Mouse (Mus musculus): ENCODE data around the gene Scfd2. TPM values are rescaled to one million over a fixed set of nuclear protein-coding genes. Genes with fewer than 3 reads are reported as not detected.

The Scfd2 gene
- polyA plus RNA-seq, 1 experiment from 2014 or later = 20.6 TPM

DNA sequence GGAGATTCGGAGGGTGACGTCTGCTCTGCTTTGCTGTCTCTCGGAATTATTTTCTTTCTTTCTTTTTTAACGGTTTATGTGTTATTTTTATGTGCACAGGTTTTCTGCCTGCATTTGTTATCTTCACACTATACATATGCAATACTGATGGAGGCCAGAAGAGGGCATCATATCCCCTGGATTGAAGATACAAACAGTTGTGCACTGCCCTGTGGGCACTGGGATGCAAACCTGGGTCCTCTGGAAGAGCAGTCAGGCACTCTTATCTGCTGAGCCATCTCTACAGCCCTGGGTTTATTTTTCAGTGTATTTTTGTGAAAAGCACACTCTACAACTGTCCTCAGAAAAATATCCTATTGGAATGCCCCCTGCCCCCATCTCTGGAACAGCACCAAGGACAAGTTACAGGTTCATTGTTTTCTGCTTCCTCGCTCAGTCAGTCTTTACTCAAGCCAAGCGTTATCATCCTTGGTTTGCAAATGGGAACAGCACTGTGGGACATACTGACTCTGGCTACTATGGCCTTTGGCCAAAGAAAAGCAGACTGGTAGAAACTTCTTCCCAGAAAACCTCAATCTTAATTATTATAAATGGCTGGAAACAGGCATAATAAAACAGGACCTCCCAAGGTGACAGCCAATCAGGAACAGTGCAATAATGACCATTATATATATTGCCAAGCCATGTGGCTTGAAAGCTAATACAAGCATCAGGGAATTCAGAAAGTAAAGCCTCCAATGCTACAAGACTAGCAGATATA is 75.9 kb downstream of the Scfd2 start:
- Histone ChIP-seq H3K27me3 (replicated peaks) (no peaks in the 10 kb centered on the region), H3K9ac (replicated peaks) (no peak overlapping the region), H3K27ac (replicated peaks) (no peak overlapping the region), H3K4me1 (no peaks in the 10 kb centered on the region), H3K9me3 (replicated peaks) (no peaks in the 10 kb centered on the region), H3K4me2 (no peak overlapping the region), H3K4me3 (replicated peaks) (no peak overlapping the region), H3K36me3 (no peaks in the 10 kb centered on the region)
- no peak for ATAC-seq (ENCODE audit: low FRiP score)
- WGBS = 85% methylated on average over 6 of the region's 6 CpGs

DNA sequence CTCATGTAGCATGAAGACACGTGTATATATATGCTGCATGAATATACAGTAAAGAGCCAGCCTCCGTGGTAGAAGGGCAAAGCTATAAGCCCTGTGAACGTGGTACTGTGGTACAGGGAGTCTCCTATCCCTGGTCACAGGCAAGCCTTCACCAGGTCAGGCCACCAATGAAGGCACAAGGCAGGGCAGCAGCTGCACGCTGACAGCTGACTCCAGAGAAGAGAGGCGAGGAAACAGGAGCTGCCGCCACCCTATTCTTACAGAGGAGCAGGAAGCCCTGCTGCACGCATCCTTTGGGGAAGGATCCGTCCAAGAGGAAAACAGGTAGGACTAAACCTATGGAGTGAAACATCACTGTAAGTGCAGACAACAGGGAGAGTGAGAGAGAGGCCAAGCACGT is 76.5 kb downstream of the Scfd2 start:
- H3K4me2 ChIP-seq = no peak overlapping the region
- H3K9ac ChIP-seq (replicated peaks) = no peak overlapping the region
- no peaks in the 10 kb centered on the region for H3K9me3 ChIP-seq (replicated peaks)
- no peak for ATAC-seq (ENCODE audit: low FRiP score)
- H3K4me3 ChIP-seq (replicated peaks) = no peak overlapping the region
- H3K27ac ChIP-seq (replicated peaks) = no peak overlapping the region
- no peaks in the 10 kb centered on the region for H3K4me1 ChIP-seq
- 90% methylated on average over 9 of the region's 9 CpGs for WGBS
- H3K27me3 ChIP-seq (replicated peaks) = no peaks in the 10 kb centered on the region
- no peaks in the 10 kb centered on the region for H3K36me3 ChIP-seq

DNA sequence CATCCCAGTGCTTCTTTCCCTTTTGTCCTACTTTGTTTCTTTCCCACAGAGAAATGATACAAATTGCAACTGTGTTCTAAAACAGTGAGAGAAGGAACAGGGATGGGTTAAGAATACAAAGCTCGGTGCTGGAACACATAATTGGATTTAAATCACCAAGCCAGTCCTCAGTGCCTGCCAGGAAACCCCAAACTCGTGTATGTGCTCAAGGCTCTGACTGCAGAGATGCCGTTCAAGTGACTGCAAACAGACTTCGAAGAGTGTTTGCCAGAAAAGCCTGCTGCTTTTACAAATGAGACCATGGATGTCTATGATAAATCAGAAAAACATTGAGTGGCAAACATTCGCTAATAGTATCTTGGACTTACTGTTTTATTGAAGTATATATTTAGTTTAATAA is 80.6 kb downstream of the Scfd2 start:
- Histone ChIP-seq H3K27ac (replicated peaks) (no peak overlapping the region), H3K36me3 (no peaks in the 10 kb centered on the region), H3K27me3 (replicated peaks) (no peaks in the 10 kb centered on the region), H3K9me3 (replicated peaks) (no peaks in the 10 kb centered on the region), H3K9ac (replicated peaks) (no peak overlapping the region), H3K4me2 (no peak overlapping the region), H3K4me1 (no peaks in the 10 kb centered on the region), H3K4me3 (replicated peaks) (no peak overlapping the region)
- no peak for ATAC-seq (ENCODE audit: low FRiP score)
- WGBS = 62% methylated on average over 5 of the region's 5 CpGs

DNA sequence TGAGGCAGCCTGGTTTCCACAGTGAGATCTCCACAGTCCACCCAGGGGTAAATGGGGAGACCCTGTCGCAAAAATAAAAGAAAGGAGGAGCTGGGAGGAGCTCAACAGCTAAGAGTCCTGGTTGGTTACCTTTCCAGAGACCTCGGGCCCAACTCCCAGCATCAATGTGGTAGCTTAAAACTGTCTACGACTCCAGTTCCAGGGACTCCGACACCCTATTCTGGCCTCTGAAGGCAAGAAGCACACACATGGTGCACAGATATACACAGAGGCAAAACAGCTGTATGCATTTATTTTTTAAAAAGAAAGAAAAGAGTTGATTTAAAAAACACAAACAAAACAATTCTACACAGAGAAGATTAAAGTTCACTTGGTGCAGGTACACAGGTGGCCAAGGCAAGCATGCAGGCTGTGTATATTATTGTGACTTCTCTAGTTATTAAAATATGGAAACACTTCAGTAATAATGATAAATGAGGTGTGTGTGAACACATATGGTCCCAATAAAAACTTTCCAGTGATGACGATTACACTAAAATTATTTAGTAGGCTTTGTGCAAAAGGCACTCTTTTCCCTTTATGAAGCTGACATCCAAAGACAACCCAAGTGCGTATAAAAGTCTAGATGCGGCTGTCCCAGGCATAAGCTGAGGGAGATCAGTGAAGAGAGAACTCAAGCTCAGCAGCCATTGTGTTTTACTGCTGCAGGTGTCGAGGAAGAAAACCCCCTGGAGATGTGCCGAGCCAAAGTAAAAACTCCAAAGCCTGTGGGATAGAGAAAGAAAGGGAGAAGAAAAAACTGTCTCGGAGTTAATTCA is 83.8 kb downstream of the Scfd2 start:
- H3K36me3 ChIP-seq = no peaks in the 10 kb centered on the region
- no peak overlapping the region for H3K9ac ChIP-seq (replicated peaks)
- no peaks in the 10 kb centered on the region for H3K27me3 ChIP-seq (replicated peaks)
- no peak for ATAC-seq (ENCODE audit: low FRiP score)
- H3K4me2 ChIP-seq = no peak overlapping the region
- 62% methylated on average over 10 of the region's 10 CpGs for WGBS
- no peak overlapping the region for H3K27ac ChIP-seq (replicated peaks)
- H3K9me3 ChIP-seq (replicated peaks) = no peaks in the 10 kb centered on the region
- H3K4me1 ChIP-seq = no peaks in the 10 kb centered on the region
- H3K4me3 ChIP-seq (replicated peaks) = no peak overlapping the region

DNA sequence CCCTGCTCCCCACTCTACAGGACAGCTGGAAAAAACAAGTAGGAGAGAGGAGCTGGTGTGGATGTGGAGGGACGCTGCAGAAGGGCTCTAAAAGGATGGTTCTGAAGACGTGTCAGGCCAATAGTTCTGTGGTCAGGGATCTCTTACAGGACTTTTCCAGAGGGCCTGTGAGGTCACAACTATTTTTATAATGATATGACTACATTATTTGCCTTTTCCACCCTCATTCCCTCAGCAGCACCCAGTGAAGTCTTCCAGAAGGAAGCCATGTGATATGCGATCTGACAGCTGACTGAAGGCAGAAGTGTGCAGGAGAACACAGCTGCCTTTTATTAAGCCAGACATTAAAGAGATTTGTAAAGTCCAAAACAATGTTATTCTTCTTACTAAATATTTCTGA is 85.7 kb downstream of the Scfd2 start:
- no peak for ATAC-seq (ENCODE audit: low FRiP score)
- H3K9me3 ChIP-seq (replicated peaks) = no peaks in the 10 kb centered on the region

DNA sequence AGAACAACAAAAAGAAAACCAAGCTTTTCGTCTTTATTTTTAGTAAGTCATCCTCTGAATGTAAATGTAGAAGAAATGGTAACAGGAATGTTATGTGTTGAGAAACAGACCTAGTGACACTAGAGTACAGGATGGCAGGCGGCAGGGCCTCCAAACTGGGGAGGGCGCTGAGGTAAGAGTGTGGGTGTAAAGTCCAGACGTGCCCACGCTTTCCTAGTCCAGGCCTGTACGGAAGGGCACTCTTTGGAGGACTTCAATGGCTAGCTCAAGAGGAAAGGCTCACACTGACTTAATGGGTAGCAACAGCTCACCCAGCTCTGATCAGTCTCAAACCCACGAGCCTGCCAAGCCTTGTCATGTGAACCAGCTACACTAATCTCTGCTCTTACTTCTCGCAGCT is 93.2 kb downstream of the Scfd2 start:
- Histone ChIP-seq H3K4me1 (peaks cover 3% of the 10 kb centered on the region), H3K4me2 (no peak overlapping the region), H3K27me3 (replicated peaks) (no peaks in the 10 kb centered on the region; the same call in 1 of the 2 replicates), H3K9ac (replicated peaks) (no peak overlapping the region), H3K9me3 (replicated peaks) (no peaks in the 10 kb centered on the region), H3K27ac (replicated peaks) (no peak overlapping the region), H3K36me3 (no peaks in the 10 kb centered on the region), H3K4me3 (replicated peaks) (no peak overlapping the region)
- ATAC-seq (ENCODE audit: low FRiP score) = no peak
- 91% methylated on average over 8 of the region's 8 CpGs for WGBS

More for the DNA sequence above, 85.7 kb downstream of the Scfd2 start:
- no peak overlapping the region for H3K4me2 ChIP-seq
- no peaks in the 10 kb centered on the region for H3K36me3 ChIP-seq
- 84% methylated on average over 3 of the region's 3 CpGs for whole genome bisulfite sequencing
- no peak overlapping the region for H3K27ac ChIP-seq (replicated peaks)
- H3K4me3 ChIP-seq (replicated peaks) = no peak overlapping the region
- no peak overlapping the region for H3K9ac ChIP-seq (replicated peaks)
- no peaks in the 10 kb centered on the region for H3K4me1 ChIP-seq
- H3K27me3 ChIP-seq (replicated peaks) = no peaks in the 10 kb centered on the region

DNA sequence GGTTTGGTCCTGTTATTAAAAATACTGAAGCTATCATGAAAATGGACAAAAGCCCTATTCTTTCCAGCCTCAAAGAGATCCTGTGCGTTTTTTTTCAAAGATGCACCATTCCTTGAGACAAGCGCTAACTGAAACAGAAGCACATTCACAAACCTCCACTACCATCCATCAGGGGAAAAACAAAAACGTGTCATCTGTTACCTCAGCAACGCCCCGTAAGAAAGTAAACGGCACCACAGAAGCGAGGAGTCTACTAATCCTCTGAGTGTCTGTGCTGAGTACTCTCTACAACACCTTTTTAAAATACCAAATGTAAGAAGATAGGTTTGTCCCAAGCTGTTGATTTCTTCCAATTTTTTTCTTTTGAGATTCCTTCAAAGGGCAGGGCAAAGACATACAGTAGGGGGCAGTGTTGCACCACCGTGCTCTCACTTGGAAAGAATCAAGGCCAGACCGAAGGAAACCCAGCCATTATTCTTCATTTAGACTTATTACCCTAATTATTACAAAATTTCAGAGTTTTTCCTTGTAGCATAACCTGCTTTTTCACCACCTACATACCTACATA is 97.9 kb downstream of the Scfd2 start:
- H3K36me3 ChIP-seq = no peaks in the 10 kb centered on the region
- peaks cover 9% of the 10 kb centered on the region for H3K4me1 ChIP-seq
- no peak overlapping the region for H3K27ac ChIP-seq (replicated peaks)
- H3K27me3 ChIP-seq (replicated peaks) = peaks cover 13% of the 10 kb centered on the region
- H3K4me3 ChIP-seq (replicated peaks) = no peak overlapping the region
- H3K9me3 ChIP-seq (replicated peaks) = no peaks in the 10 kb centered on the region
- H3K9ac ChIP-seq (replicated peaks) = no peak overlapping the region
- peak overlapping the region; percentile 46 for H3K4me2 ChIP-seq
- no peak for ATAC-seq (ENCODE audit: low FRiP score)
- WGBS = 7% methylated on average over 9 of the region's 9 CpGs

DNA sequence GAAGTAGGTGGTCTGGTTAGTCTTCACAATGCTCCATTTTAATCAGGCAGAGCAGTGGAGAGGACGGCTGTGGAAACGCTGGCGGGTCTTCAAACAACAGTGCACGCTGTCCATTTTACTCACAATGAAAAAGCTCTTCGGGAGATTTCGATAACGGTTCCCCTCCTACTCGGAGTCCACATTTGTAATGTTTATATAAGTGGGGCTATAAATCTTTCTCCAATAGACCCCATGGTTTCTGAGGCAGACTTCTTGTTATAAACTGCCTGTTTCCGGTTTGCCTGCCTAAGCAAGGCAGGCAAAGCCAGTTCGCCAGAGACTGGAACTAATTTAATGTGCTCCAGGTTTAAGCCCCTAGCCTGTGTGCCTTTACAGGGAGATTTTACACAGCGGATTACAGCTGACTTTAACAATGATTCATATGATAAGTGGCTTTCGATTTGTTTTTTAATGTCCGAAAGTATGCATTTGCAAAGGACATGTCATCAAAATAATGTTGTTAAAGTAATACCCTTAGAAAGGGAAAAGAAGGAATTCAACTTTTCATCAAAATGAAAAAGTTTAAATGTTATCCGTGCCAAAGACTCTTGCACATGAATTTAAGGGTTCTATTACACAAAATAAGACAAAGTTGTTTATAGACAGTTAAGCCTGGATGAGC is 98.5 kb downstream of the Scfd2 start:
- WGBS = 11% methylated on average over 14 of the region's 14 CpGs
- no peak; the same call in 1 of the 2 replicates for ATAC-seq (ENCODE audit: low FRiP score)

DNA sequence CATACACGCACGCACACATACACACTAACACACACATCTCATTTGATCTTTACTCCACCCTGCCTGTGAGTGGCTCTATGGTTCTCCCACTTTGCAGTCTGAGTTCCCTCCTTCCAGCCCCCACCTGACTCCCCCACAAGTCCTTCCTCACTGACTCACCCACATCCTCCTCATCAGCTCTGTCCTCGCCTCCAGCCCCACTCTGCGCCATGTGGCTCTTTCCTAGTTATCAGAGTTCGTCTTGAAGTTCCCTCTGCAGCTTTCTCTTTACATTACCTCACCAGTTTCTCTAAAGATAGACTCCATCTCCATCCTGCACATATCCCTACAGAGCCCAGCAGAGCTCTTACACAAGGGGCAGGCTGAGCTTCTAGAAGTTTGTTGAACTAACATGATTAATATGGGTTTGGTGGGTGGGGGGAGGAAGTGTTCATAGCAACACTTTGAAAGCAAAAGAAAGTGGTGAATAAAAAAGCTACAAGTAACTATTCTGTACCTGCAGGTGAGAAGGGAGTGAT is 110.9 kb downstream of the Scfd2 start:
- H3K9ac ChIP-seq (replicated peaks) = no peak overlapping the region
- WGBS = 85% methylated on average over 5 of the region's 5 CpGs
- no peaks in the 10 kb centered on the region for H3K4me1 ChIP-seq
- no peak for ATAC-seq (ENCODE audit: low FRiP score)
- no peaks in the 10 kb centered on the region for H3K36me3 ChIP-seq
- no peak overlapping the region for H3K27ac ChIP-seq (replicated peaks)
- no peaks in the 10 kb centered on the region for H3K27me3 ChIP-seq (replicated peaks)
- H3K4me2 ChIP-seq = no peak overlapping the region
- H3K4me3 ChIP-seq (replicated peaks) = no peak overlapping the region
- no peaks in the 10 kb centered on the region for H3K9me3 ChIP-seq (replicated peaks)

More for the DNA sequence above, 98.5 kb downstream of the Scfd2 start:
- no peaks in the 10 kb centered on the region for H3K9me3 ChIP-seq (replicated peaks)
- H3K36me3 ChIP-seq = no peaks in the 10 kb centered on the region
- H3K27me3 ChIP-seq (replicated peaks) = peaks cover 13% of the 10 kb centered on the region
- H3K4me2 ChIP-seq = peak overlapping the region; percentile 46
- no peak overlapping the region for H3K27ac ChIP-seq (replicated peaks)
- peaks cover 9% of the 10 kb centered on the region for H3K4me1 ChIP-seq
- H3K9ac ChIP-seq (replicated peaks) = no peak overlapping the region
- H3K4me3 ChIP-seq (replicated peaks) = peak overlapping the region; percentile 10; the same call in 1 of the 2 replicates

DNA sequence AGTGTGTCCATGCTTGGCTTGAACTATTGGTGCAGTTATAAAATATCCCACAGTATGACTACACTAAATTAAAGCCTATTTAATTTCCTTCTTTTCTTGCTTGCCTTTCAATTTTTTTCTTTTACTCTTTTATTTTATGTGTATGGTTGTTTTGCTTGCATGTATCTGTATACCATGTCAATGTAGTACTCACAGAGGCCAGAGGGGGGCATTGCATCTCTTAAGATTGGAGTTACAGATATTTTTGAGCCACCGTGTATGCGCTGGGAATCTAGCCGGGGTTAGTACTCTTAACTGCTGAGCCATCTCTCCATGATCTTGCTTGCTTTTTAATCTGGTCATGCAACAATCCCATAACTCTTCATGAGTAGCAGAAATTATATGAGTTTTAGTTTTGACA is 119.0 kb downstream of the Scfd2 start:
- Histone ChIP-seq H3K4me3 (replicated peaks) (no peak overlapping the region), H3K27me3 (replicated peaks) (no peaks in the 10 kb centered on the region), H3K4me1 (no peaks in the 10 kb centered on the region), H3K4me2 (no peak overlapping the region), H3K9me3 (replicated peaks) (no peaks in the 10 kb centered on the region), H3K9ac (replicated peaks) (no peak overlapping the region), H3K27ac (replicated peaks) (no peak overlapping the region), H3K36me3 (no peaks in the 10 kb centered on the region)
- WGBS = 97% methylated on average over 3 of the region's 3 CpGs
- no peak for ATAC-seq (ENCODE audit: low FRiP score)

DNA sequence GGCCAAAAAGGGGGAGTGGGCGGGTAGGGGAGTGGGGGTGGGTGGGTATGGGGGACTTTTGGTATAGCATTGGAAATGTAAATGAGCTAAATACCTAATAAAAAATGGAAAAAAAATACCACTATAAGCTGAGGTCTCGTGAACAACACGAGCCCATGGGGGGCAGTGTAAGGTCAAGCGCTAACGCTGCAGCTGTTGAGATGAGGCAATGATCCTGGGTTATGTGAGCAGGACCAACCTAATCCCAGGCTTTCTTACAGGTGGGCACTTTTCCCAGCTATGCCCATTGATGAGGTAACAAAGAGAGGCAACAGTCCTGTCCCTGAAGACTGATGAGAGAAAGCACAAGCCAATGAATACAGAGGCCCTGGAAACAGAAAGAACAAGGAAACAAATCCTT is 126.7 kb downstream of the Scfd2 start:
- no peak for ATAC-seq (ENCODE audit: low FRiP score)
- Histone ChIP-seq H3K4me3 (replicated peaks) (no peak overlapping the region), H3K36me3 (no peaks in the 10 kb centered on the region), H3K9ac (replicated peaks) (no peak overlapping the region), H3K4me2 (no peak overlapping the region), H3K27ac (replicated peaks) (no peak overlapping the region), H3K27me3 (replicated peaks) (no peaks in the 10 kb centered on the region), H3K9me3 (replicated peaks) (no peaks in the 10 kb centered on the region), H3K4me1 (no peaks in the 10 kb centered on the region)
- WGBS = 87% methylated on average over 4 of the region's 5 CpGs
